Mouse (Mus musculus) cerebellum, adult 2 months (tissue): ENCODE data around the gene Naa25.

Source experiments
- CTCF ChIP-seq: fragments of 200-500 bp; IDR thresholded peaks from 2 replicates; pipeline ENCODE4 v1.5.1; 2011; ENCODE audit warnings: low read depth, mild to moderate bottlenecking, control low read depth, low read length, moderate library complexity, borderline replicate concordance; ENCODE audit not compliant: insufficient read depth
- POLR2A ChIP-seq: fragments of 200-500 bp; IDR thresholded peaks from 2 replicates; pipeline ENCODE4 v1.6.1; 2011; ENCODE audit warnings: low read length, control low read depth, borderline replicate concordance; ENCODE audit not compliant: insufficient read depth

DNA sequence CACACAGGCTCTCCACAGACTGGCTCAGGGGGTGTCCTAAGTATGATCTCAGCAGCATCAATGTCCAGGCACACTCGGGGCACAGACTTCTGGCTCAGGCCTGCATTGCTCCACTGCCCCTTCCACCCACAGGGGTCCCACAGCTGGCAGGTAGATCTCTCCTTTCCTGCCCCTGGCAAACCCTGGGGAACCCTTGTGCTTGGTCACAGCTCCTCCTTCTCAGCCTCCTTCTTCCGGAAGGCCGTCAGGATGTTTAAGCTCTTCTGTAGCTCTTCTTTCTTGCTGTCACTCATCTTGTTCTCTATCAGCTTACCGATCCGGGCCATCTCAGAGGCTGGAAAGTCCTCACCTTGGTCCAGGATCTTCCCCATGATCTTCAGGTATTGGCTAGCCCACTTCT is 47.1 kb downstream of the Naa25 start:
- TF ChIP-seq CTCF (no peak), POLR2A (no peak)
